Mouse (Mus musculus) heart, postnatal 0 days (tissue): ENCODE measurements at regions not wholly inside any gene's neighbourhood (a gene's known extent, or its start where the extent isn't known, plus 50 kb on each side); places are given as distances from the start of the nearest gene placed in this dataset.

ENCODE experiments used
- CTCF ChIP-seq: IDR thresholded peaks from 2 replicates; pipeline ENCODE4 v1.5.1; 2016; ENCODE audit warnings: antibody characterized with exemption, control low read depth, low read depth
- EP300 ChIP-seq: IDR thresholded peaks from 2 replicates; pipeline ENCODE4 v1.6.1; 2016; ENCODE audit warnings: antibody characterized with exemption, low read depth

DNA sequence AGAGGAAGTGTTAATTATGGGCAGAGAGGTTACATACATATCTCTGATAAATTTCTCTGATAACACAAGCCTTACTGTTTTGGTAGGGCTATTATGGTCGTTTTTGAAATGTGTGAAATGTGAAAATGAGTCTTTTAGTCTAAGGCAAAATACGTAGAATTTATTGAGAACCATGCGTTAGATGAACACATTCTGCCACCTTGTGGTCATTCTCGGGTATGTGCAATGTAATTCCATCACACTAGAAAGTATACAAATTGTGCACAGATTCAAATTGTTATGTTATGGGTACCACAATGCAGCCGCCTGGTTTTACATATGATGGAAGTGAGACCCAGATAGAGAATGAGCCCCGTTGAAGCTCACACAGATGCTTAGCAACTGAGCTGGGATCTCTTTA, 138.7 kb downstream of the Cdr1 start:
- no peak for TF ChIP-seq EP300
- TF ChIP-seq CTCF, result peak; percentile 48
